Mouse (Mus musculus): ENCODE data around the gene Snx6.

Gene Snx6

GRCm38 (mm10) chr12:54699394-54699793, 96.1 kb downstream of the Snx6 start:
- no peak for DNase-seq (ENCODE audit: low spot score)

GRCm38 (mm10) chr12:54697791-54698250, 97.7 kb downstream of the Snx6 start:
- no peak for DNase-seq (ENCODE audit: low spot score)

GRCm38 (mm10) chr12:54697003-54697597, 98.4 kb downstream of the Snx6 start:
- no peak for DNase-seq (ENCODE audit: low spot score)

Measured in yolk sac, embryonic 10.5 days (tissue).